Mouse (Mus musculus) left cerebral cortex, postnatal 36 days (tissue): ENCODE results near the gene Sec16b. TPM values are rescaled to one million over a fixed set of nuclear protein-coding genes. Genes with fewer than 3 reads are reported as not detected.

Experiments used
- DNase-seq, 2 experiments: peaks; one replicate each; pipeline ENCODE4 v3.0.0; 2021 to 2022; ENCODE audit warnings: low spot score in 2 of 2, mixed read lengths in 1 of 2
- intact Hi-C: fragments of 180-260 bp; cut with DNase I; formaldehyde crosslinking; loops from one replicate; pipeline ENCODE4 v1.15.1; 2025
- total RNA-seq, 2 experiments: library from RNA; stranded (reverse); gene quantifications; 2 replicates each; pipeline ENCODE4 v1.2.3; 2021

Sec16b gene
- total RNA-seq, 2 experiments from 2014 or later, result 1.1 to 1.3 TPM

DNA sequence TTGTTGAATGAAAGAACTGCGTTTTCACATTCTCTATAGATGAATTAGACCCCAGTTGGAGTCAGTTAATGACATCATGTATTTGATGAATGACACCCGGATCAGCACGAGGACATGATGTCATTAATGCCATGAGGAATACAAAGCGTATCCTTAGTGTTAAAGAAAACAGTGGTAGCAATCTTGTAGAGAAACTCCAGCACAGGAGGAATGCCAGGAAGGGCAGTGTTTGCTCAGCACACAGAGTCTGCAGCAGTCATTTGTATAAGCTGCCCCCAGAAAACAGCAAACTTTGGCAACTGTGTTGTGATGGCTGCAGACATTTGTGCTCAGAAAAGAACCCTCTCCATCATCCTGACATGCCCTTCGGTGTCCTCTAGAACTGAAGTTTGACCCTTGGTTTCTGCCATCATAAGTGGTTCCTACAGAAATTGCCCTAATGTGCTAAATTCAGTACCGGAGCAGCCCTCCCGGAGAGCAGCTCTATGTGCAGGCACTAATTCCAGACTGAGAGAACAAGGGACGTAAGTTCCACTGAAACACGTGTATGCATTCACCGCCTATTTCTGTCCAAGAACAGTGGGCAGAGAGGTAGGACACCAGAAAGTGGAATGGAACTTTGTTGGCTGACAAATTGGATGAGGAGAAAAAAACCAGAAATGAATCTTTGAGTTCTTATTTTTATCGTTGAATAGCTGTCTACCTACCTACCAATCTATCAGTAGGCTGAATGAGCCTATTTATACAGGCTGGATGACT, 6.3 kb downstream of the Sec16b start:
- intact Hi-C loops, result loop anchor here (5.0 kb wide), 1 partner anchor 101 kb away; the partner anchor contains the start of gene Rasal2
- no peak for DNase-seq

- intact Hi-C loops, result loop anchor here (5.0 kb wide), 1 partner anchor 101 kb away; the partner anchor contains the start of gene Rasal2
- no peak for DNase-seq
Observed at GRCm38 (mm10) chr1:157513559-157513958, 7.0 kb downstream of the Sec16b start.

- intact Hi-C loops, result loop anchor here (5.0 kb wide), 1 partner anchor 102 kb away; the partner anchor contains the start of gene Rasal2
- DNase-seq, result no peak
Observed at GRCm38 (mm10) chr1:157514298-157514697, 7.8 kb downstream of the Sec16b start.

DNA sequence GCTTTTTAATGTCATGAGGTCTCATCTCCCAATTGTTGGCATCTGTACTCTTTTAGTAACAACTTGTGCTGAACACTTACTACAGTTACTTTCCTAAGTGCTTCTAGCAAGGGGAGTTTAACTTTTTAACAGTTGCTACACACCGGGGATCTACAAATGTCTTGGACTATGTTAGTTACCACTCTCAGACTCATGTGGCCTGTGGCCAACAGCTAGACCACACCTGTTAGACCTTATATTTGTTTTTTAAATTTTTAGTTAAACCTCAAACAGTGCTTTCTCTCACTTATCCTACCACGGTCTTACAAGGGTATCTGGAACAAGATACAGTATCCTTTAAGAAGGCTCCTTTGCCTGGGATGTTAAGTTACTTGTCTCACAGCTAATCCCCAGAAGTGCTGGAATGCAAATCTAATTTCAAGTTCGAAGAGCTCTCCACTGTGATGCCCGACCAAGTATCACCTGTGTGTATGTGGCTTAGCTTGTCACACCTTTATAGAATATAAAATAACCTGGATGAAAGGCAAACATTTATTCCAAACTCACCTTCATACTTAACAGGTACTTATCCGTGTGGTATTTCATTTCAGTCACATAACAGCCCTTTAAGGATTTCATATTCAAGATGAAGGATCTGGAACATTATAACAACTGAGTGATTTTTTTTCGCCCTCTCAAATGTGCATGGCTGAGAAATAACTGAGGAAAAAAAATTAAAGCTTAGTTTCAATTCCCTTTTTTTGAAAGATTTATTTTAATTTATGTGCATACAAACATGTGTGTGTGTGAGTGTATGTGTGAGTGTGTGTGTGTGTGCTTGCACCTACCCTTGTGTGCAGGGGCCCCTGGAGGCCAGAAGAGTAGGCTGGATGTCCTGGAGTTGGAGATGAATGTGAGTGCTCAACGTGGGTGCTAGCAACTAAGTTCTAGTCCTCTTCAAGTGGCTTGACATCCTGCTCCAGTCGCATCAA, 10.6 kb downstream of the Sec16b start:
- intact Hi-C loops, result no loop called here
- no peak for DNase-seq

DNA sequence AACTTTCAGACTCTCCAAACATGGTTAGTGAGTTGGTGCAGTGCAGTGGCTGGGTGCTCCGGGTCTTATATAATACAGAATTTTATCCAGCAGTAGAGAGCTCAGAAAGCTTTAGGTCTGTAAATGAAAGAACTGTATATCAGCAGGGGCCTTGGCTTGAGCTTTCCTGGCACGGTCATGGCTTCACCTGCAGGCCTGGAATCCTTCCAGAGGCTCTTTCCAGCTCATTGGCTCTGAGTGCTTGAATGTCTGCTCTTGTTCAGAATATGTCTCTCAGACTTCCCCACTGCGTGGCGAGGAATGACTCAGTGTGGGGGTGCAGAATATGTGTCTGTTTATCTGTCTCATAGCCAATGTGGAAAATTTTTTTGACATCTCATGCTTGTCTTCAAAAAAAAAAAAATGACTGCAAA, 11.6 kb downstream of the Sec16b start:
- peak; percentile 81 to 82 for DNase-seq
- intact Hi-C loops, result loop anchor here (2.0 kb wide), 1 partner anchor 47 kb away; no protein-coding TSS in a partner anchor

- intact Hi-C loops, result loop anchor here (2.0 kb wide), 1 partner anchor 49 kb away; no protein-coding TSS in a partner anchor
- DNase-seq, result no peak
Observed at GRCm38 (mm10) chr1:157519396-157519795, 12.9 kb downstream of the Sec16b start.

DNA sequence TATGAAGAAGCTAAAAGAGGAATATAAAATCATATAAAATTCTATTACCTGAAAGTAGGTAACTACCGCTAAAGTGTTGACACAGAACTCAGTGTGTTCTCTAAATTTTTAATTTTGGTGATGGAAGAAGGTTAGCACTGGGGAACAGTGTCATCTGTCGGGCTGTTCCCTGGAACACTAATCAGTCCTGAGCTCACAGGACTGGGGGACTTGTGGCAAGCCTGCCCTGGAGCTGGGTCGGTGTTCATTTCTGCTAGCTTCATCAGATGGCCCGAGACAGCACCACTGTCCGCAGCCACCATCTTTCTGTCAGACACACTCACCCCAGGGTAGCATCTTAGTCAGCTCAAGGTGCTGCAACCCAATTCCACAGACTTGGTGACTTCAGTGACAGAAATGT, 15.8 kb downstream of the Sec16b start:
- no peak for DNase-seq
- intact Hi-C loops, result no loop called here

GRCm38 (mm10) chr1:157524775-157525174, 18.2 kb downstream of the Sec16b start:
- intact Hi-C loops, result loop anchor here (5.0 kb wide), 1 partner anchor 112 kb away; the partner anchor contains the start of gene Rasal2
- no peak for DNase-seq

- intact Hi-C loops, result loop anchor here (5.0 kb wide), 1 partner anchor 114 kb away; the partner anchor contains the start of gene Rasal2
- no peak for DNase-seq
Observed at GRCm38 (mm10) chr1:157525692-157526354, 19.3 kb downstream of the Sec16b start.

- DNase-seq, result no peak
- intact Hi-C loops, result loop anchor here (5.0 kb wide), 1 partner anchor 114 kb away; the partner anchor contains the start of gene Rasal2
Observed at GRCm38 (mm10) chr1:157526625-157527024, 20.1 kb downstream of the Sec16b start.

GRCm38 (mm10) chr1:157532826-157533460, 26.4 kb downstream of the Sec16b start:
- DNase-seq, result no peak
- intact Hi-C loops, result loop anchor here (10.0 kb wide), 1 partner anchor 368 kb away; no protein-coding TSS in a partner anchor

GRCm38 (mm10) chr1:157535571-157535970, 29.0 kb downstream of the Sec16b start:
- no peak for DNase-seq
- intact Hi-C loops, result loop anchor here (5.0 to 10.0 kb wide), 2 partner anchors 233 to 371 kb away; no protein-coding TSS in a partner anchor

DNA sequence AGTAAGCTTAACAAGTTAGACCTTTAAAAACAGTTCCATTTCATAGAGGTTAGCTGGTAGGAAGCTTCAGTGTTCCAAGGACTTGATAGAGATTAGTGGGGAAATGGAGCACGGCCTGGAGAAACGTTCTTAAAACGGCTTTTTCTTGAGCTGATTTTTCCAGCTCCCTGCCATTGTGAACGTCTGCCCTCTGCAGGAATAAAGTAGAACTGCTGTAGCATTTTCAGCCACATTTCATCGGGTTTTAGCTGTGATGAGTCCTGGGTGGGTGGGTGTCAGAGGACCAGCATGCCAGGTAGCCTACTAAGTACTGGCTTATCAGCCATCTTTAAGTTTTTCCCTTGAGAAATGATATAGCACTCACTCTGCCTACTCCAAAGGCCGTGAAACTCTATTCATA, 29.9 kb downstream of the Sec16b start:
- intact Hi-C loops, result loop anchor here (5.0 to 10.0 kb wide), 2 partner anchors 234 to 372 kb away; no protein-coding TSS in a partner anchor

DNA sequence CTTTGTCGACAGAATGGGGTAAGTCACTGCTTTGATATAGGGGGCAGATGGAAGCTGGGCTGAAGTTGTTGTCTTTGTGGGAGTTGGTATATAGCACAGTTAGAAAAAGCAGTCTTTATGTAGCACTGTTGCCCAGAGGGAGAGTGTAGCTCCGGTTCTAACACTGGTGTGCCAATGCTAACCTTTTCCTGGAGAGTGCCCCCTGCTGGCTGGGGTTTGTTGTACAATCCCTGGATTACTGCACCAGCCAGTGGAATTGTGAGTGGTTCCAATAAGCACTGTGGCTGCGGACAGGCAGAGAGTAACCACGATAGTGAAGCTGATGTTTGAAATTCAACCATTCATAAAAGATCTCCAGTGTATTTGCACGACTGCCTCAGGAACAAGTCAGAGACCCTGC, 31.1 kb downstream of the Sec16b start:
- DNase-seq, result no peak
- intact Hi-C loops, result loop anchor here (5.0 to 10.0 kb wide), 2 partner anchors 235 to 373 kb away; no protein-coding TSS in a partner anchor

More for the DNA sequence above, 29.9 kb downstream of the Sec16b start:
- DNase-seq, result peak in 1 of 2 experiments; percentile 56

GRCm38 (mm10) chr1:157545056-157545455, 38.5 kb downstream of the Sec16b start:
- no peak for DNase-seq
- intact Hi-C loops, result no loop called here

- no peak for DNase-seq
- intact Hi-C loops, result no loop called here
Observed at GRCm38 (mm10) chr1:157547658-157548057, 41.1 kb downstream of the Sec16b start.

DNA sequence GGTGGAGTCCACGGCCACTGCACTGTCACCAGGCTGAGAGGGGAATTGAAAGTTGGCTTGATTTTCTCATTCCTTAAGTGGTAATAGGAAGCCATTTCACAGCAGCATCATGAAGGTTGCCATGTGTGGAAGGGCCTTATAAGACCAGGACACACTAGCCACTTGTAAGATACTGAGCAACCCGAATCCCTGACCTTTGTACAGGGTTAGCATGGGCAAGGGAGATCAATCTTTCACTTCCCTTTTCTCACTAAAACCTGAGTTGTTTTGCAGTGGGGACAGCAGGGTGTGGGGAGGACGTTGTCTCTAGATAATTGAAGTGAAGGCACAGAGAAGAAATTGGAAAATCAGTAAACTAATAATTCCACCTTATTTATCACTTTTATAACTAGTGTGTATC, 43.2 kb downstream of the Sec16b start:
- intact Hi-C loops, result loop anchor here (5.0 to 10.0 kb wide), 3 partner anchors 195 to 1403 kb away; partner anchors contain the start of gene Brinp2
- DNase-seq, result no peak

DNA sequence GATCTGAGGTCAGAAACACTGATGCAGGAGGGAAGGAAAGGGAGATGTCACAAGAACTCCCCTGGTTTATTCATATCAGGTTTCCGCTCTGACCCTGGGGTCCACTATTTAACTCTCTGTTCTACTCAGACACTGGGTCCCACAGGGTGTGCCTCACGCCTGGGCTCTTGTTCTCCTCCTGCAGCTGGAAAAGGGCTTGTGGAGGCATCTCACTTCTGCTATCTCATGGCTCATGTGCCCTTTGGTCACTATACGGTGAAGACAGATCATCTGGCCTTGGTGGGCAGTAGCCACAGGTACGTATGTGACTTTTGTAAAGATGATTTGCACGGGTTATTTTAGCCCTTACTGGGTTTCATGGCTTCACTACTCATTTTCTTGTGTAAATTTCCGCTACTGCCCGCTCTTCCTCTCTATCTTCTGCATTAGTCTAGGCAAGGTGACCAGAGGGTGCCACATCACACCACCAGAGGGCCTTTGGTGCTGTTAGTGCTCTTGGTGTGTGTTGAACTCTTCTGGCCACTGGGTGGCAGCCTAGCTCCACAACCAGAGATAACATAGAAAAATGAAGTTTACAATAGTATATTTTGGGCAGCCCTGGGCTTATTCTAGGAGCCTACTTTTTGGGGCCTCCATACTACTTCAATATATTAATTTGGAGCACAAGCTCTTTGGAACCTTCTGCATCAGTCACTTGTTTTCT, 46.4 kb downstream of the Sec16b start:
- peak; percentile 71 to 74 for DNase-seq

More for the DNA sequence above, 46.4 kb downstream of the Sec16b start:
- intact Hi-C loops, result loop anchor here (1.0 to 10.0 kb wide), 4 partner anchors 192 to 1399 kb away; partner anchors contain the start of gene Brinp2
